20 mouse cellular contexts compared by ENCODE assay signal in genomic region chr14:62642368-62642767, GRCm38 (mm10). TPM values are rescaled to one million over a fixed set of nuclear protein-coding genes. Genes with fewer than 3 reads are reported as not detected.
"Had no signal": no experiment of that assay in that cellular context is flagged by ENCODE, and none has a peak within 500 bp of the region (broad histone marks: within the 10 kb centered on the region; RNA-seq: fewer than 3 reads in every experiment).

No protein-coding gene starts in this region.

RNA-seq across cellular contexts. Expression of gene Serpine3, which starts 21.1 kb away (rescaled TPM):
- total RNA-seq: layer of hippocampus, adult 18-20 months; layer of hippocampus, postnatal 25 days; left cerebral cortex, adult 18-20 months; left cerebral cortex, postnatal 25 days; megakaryocyte, adult 5-6 weeks had no signal
- polyA plus RNA-seq: intestine, embryonic 16.5 days; kidney, embryonic 15.5 days; limb, embryonic 10.5 days; limb, embryonic 13.5 days; liver, embryonic 13.5 days; liver, embryonic 16.5 days; lung, adult 2 months; macrophage; midbrain, embryonic 12.5 days; midbrain, embryonic 15.5 days; neural tube, embryonic 12.5 days; neural tube, embryonic 15.5 days; stomach, embryonic 14.5 days; stomach, postnatal 0 days; thymus, adult 2 months had no signal
